Mouse (Mus musculus) neutrophil, adult 5-6 weeks (primary cell): ENCODE measurements around the gene Gm29776. TPM values are rescaled to one million over a fixed set of nuclear protein-coding genes. Genes with fewer than 3 reads are reported as not detected.

Experiments used
- ATAC-seq: fragments of 151-379, 151-347 bp; 2 replicates; pipeline ENCODE4 v1.8.0; 2017; ENCODE audit warnings: mild to moderate bottlenecking, moderate TSS enrichment; ENCODE audit not compliant: insufficient number of reproducible peaks, poor library complexity, low FRiP score, severe bottlenecking; ENCODE audit errors: extremely low read depth
- total RNA-seq: library from RNA; stranded (forward); fragments of 200-1000 nt; gene quantifications from 2 replicates; pipeline ENCODE4 v1.2.3, GENCODE M21; 2017

Gene Gm29776
- total RNA-seq, 1 experiment from 2014 or later: not detected

GRCm38 (mm10) chr14:54664477-54665222, 34.0 kb downstream of the Gm29776 start:
- no peak for ATAC-seq

- ATAC-seq: no peak
Observed at GRCm38 (mm10) chr14:54660009-54660408, 38.6 kb downstream of the Gm29776 start.

- ATAC-seq: peak; percentile 76
Observed at GRCm38 (mm10) chr14:54653496-54653895, 45.1 kb downstream of the Gm29776 start.

DNA sequence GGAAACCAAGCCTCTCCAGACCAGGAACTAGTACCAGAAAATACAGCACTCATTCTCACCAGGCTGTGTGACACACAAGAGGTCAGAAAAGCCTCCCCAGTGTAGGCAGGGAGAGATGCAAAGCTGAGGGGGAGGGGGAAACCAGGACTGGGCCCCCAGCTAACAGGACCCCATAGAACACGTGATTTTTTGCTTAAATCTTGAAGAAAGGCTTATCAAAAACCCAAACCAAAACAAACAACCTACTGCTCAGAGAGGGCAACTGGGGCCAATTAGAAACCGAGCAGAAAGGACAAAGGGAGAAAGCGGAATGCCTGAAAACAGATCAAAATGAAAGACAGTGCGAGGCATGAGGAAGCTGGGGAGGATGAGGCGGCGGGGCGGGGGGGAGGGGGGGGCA, 45.8 kb downstream of the Gm29776 start:
- ATAC-seq: no peak

DNA sequence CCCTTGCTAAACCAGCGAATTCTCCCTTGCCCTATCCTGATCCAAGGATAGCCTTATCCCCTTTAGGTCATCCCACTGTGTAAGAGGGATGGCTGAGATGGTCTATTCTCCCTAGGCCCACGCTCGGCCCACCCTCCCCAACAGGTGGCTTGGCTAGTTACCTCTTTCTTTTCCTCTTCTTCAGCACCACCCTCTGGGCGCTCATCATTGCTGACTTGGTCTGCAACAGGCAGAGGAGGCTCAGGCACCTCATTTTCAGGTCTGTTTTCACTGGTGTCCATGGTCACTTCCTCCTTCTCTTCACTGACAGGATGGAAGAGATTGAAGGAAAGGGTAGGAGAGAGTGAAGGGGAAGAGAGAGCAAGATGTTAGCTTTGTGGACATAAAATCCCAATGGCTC, 47.1 kb downstream of the Gm29776 start:
- no peak for ATAC-seq

GRCm38 (mm10) chr14:54650621-54651454, 47.8 kb downstream of the Gm29776 start:
- peak; percentile 83 for ATAC-seq

GRCm38 (mm10) chr14:54647900-54648299, 50.7 kb downstream of the Gm29776 start:
- no peak for ATAC-seq

GRCm38 (mm10) chr14:54646898-54647636, 51.6 kb downstream of the Gm29776 start:
- no peak for ATAC-seq

- no peak for ATAC-seq
Observed at GRCm38 (mm10) chr14:54646455-54646854, 52.2 kb downstream of the Gm29776 start.

DNA sequence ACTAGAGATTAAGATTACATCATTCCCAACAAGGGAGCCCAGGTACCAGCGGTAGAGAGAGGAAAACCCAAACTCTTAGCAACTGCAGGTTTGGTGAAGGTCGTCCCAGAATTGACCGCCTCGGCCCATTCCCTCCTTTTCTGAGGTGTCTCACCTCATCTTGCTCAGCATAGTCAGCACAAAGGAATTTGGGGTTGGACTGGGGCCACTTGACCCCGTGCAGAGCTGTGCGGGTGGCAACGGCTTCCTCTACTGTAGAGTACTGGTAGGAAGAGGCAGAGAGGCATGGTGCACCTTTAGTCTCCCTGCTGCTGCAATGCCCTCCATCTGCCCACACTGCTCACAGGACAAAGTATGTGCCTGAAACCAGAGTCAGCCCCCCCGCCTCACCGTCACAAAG, 54.3 kb downstream of the Gm29776 start:
- ATAC-seq: no peak

DNA sequence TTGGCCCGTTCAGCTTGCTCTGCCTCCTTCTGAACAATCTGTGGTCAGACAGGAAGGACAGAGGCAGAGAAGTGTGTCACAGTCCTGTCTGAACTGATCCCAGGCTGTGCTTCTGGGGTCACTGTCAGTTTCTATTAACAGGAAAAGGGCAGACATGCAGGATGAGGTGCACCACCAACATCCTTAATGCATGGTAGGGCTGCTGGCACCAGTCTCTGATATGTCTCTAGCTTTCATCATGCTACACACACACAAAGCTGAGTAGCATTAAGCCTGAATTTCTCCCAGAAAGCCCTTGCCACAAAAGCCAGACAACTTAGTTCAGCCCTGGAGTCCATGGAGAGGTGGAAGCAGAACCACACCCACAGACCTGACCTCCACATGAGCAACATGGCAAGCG, 55.6 kb downstream of the Gm29776 start:
- ATAC-seq: no peak

Other genes with a start within 250 kb of the Gm29776 start
- gene Lrp10, start 234.7 kb downstream of the Gm29776 start, total RNA-seq: 69.1 and 100 TPM in 2 replicates
- 0.61 and 0.93 TPM in 2 replicates for gene Rem2, start 222.7 kb downstream of the Gm29776 start, total RNA-seq
- 13.3 and 18.4 TPM in 2 replicates for gene Prmt5, start 181.3 kb downstream of the Gm29776 start, total RNA-seq
- 20.0 and 20.7 TPM in 2 replicates for gene Haus4, start 144.2 kb downstream of the Gm29776 start, total RNA-seq
- 0.12 and 0.25 TPM in 2 replicates for gene Ajuba, start 121.3 kb downstream of the Gm29776 start, total RNA-seq
- 2.1 and 4.5 TPM in 2 replicates for gene 4931414P19Rik, start 92.8 kb downstream of the Gm29776 start, total RNA-seq
- gene Psmb5, start 80.8 kb downstream of the Gm29776 start, total RNA-seq: 24.0 and 29.1 TPM in 2 replicates
- gene Psmb11, start 77.4 kb downstream of the Gm29776 start, total RNA-seq: 0.12 TPM in 1 of 2 replicates, not detected in the other
- gene Gm17606, start 57.9 kb downstream of the Gm29776 start, total RNA-seq: not detected in 2 replicates
- 1.5 and 2.5 TPM in 2 replicates for gene Cdh24, start 57.5 kb downstream of the Gm29776 start, total RNA-seq
- gene 1700123O20Rik, start 12.6 kb downstream of the Gm29776 start, total RNA-seq: 24.8 and 28.1 TPM in 2 replicates
- gene Acin1, start 11.9 kb downstream of the Gm29776 start, total RNA-seq: 373 and 387 TPM in 2 replicates
- gene Cebpe, start 13.3 kb upstream of the Gm29776 start, total RNA-seq: 9.1 and 9.2 TPM in 2 replicates
- gene Slc7a8, start 83.1 kb upstream of the Gm29776 start, total RNA-seq: 0.49 and 0.81 TPM in 2 replicates
- gene Rnf212b, start 115.3 kb upstream of the Gm29776 start, total RNA-seq: not detected in 2 replicates
- 9.2 and 9.7 TPM in 2 replicates for gene Homez, start 172.1 kb upstream of the Gm29776 start, total RNA-seq
- gene Ppp1r3e, start 178.7 kb upstream of the Gm29776 start, total RNA-seq: 0.47 TPM in 1 of 2 replicates, not detected in the other
- 3.6 and 6.6 TPM in 2 replicates for gene Bcl2l2, start 184.5 kb upstream of the Gm29776 start, total RNA-seq
- not detected in 2 replicates for gene Gm20521, start 184.6 kb upstream of the Gm29776 start, total RNA-seq
- gene Pabpn1, start 193.7 kb upstream of the Gm29776 start, total RNA-seq: 198 and 209 TPM in 2 replicates
- gene Slc22a17, start 214.3 kb upstream of the Gm29776 start, total RNA-seq: 0.25 and 0.47 TPM in 2 replicates
- not detected in 2 replicates for gene Efs, start 227.3 kb upstream of the Gm29776 start, total RNA-seq
- gene Il25, start 233.9 kb upstream of the Gm29776 start, total RNA-seq: not detected in 2 replicates
- gene Cmtm5, start 237.4 kb upstream of the Gm29776 start, total RNA-seq: not detected in 2 replicates